11 mouse cellular contexts compared by ENCODE assay signal in genomic region chr7:46397732-46398333, GRCm38 (mm10). TPM values are rescaled to one million over a fixed set of nuclear protein-coding genes. Genes with fewer than 3 reads are reported as not detected.
DNase-seq lines count a peak whose midpoint lies in the region; ATAC-seq and TF ChIP-seq lines count a peak whose summit lies in the region.
"Had no signal": no experiment of that assay in that cellular context is flagged by ENCODE, and none has a peak within 500 bp of the region (broad histone marks: within the 10 kb centered on the region; RNA-seq: fewer than 3 reads in every experiment).

No protein-coding gene starts in this region.

- no peak for TF ChIP-seq EP300 in heart, postnatal 0 days (IDR thresholded peaks at IDR 0.05; ENCODE audit: low read depth)

- H3K36me3 ChIP-seq in heart, postnatal 0 days (replicated peaks; ENCODE audit: control insufficient read depth, insufficient read depth, low read length), result no peaks in the 10 kb centered on the region
- no peaks in the 10 kb centered on the region for H3K36me3 ChIP-seq in G1E (replicated peaks)
- H3K36me3 ChIP-seq in embryonic facial prominence, embryonic 14.5 days (ENCODE audit: control insufficient read depth, insufficient read depth, low read length), result no peaks in the 10 kb centered on the region
- no peaks in the 10 kb centered on the region for H3K36me3 ChIP-seq in limb, embryonic 14.5 days (ENCODE audit: control insufficient read depth, insufficient read depth, low read length)

- no peak for ATAC-seq in heart, postnatal 0 days (ENCODE audit: insufficient read depth, low read depth)
- ATAC-seq in G1E (ENCODE audit: extremely low read depth, insufficient number of reproducible peaks, low FRiP score, poor library complexity, severe bottlenecking), result no peak
- ATAC-seq in embryonic facial prominence, embryonic 14.5 days (ENCODE audit: low read depth), result no peak
- no peak for ATAC-seq in limb, embryonic 14.5 days (ENCODE audit: low FRiP score, low read depth)

- no peak overlapping the region for H3K9ac ChIP-seq in heart, postnatal 0 days (replicated peaks; ENCODE audit: low read depth, low read length)
- no peak overlapping the region for H3K9ac ChIP-seq in embryonic facial prominence, embryonic 14.5 days (ENCODE audit: low read depth, low read length)
- no peak overlapping the region for H3K9ac ChIP-seq in limb, embryonic 14.5 days (ENCODE audit: low read depth, low read length, severe bottlenecking)

- no peak overlapping the region for H3K27ac ChIP-seq in heart, postnatal 0 days (ENCODE audit: low read depth)
- H3K27ac ChIP-seq in embryonic facial prominence, embryonic 14.5 days (replicated peaks; ENCODE audit: low read depth, low read length), result no peak overlapping the region
- no peak overlapping the region for H3K27ac ChIP-seq in limb, embryonic 14.5 days (replicated peaks; ENCODE audit: low read depth, low read length)

- peaks cover 68% of the 10 kb centered on the region for H3K27me3 ChIP-seq in heart, postnatal 0 days (ENCODE audit: control insufficient read depth, insufficient read depth, low read length)
- H3K27me3 ChIP-seq in G1E (ENCODE audit: insufficient read depth, low read length), result peaks cover 3% of the 10 kb centered on the region; the same call in 1 of the 2 replicates
- H3K27me3 ChIP-seq in embryonic facial prominence, embryonic 14.5 days (replicated peaks; ENCODE audit: control insufficient read depth, insufficient read depth, low read length), result peaks cover 65% of the 10 kb centered on the region
- H3K27me3 ChIP-seq in limb, embryonic 14.5 days (ENCODE audit: control insufficient read depth, insufficient read depth, low read length), result peaks cover 67% of the 10 kb centered on the region
- H3K27me3 ChIP-seq: CH12.LX had no signal

- H3K4me2 ChIP-seq in heart, postnatal 0 days (ENCODE audit: low read depth, low read length), result no peak overlapping the region
- H3K4me2 ChIP-seq in embryonic facial prominence, embryonic 14.5 days (ENCODE audit: low read depth, low read length), result peak overlapping the region; percentile 86; the same call in 1 of the 2 replicates
- no peak overlapping the region for H3K4me2 ChIP-seq in limb, embryonic 14.5 days (replicated peaks; ENCODE audit: low read depth, low read length, severe bottlenecking)

- 0 out of 2 replicates have a peak overlapping the region, but pooled peaks have one; percentile 1 for H3K4me3 ChIP-seq in heart, postnatal 0 days (ENCODE audit: low read depth, low read length)
- 0 out of 2 replicates have a peak overlapping the region, but pooled peaks have one; percentile 6 for H3K4me3 ChIP-seq in G1E (ENCODE audit: low read depth, low read length)
- peak overlapping the region; percentile 47 for H3K4me3 ChIP-seq in embryonic facial prominence, embryonic 14.5 days (ENCODE audit: low read depth, low read length)
- peak overlapping the region; percentile 4; the same call in 1 of the 2 replicates for H3K4me3 ChIP-seq in limb, embryonic 14.5 days (replicated peaks; ENCODE audit: low read length)

- no peak for TF ChIP-seq POLR2A in limb, embryonic 14.5 days (IDR thresholded peaks at IDR 0.05; ENCODE audit: borderline replicate concordance, extremely low read depth, insufficient read depth, insufficient read length)

- H3K4me1 ChIP-seq in heart, postnatal 0 days (ENCODE audit: control insufficient read depth, insufficient read depth), result peaks cover 7% of the 10 kb centered on the region; the same call in 1 of the 2 replicates
- H3K4me1 ChIP-seq in G1E (ENCODE audit: insufficient read depth, low read depth, low read length), result no peaks in the 10 kb centered on the region
- peaks cover 5% of the 10 kb centered on the region; the same call in 1 of the 2 replicates for H3K4me1 ChIP-seq in embryonic facial prominence, embryonic 14.5 days (ENCODE audit: control insufficient read depth, insufficient read depth, low read length)
- peaks cover 4% of the 10 kb centered on the region; the same call in 1 of the 2 replicates for H3K4me1 ChIP-seq in limb, embryonic 14.5 days (ENCODE audit: control insufficient read depth, insufficient read depth, low read length)

- no peak for TF ChIP-seq CTCF in heart, postnatal 0 days (IDR thresholded peaks at IDR 0.05; ENCODE audit: low read depth)
- no peak for TF ChIP-seq CTCF in G1E (IDR thresholded peaks at IDR 0.05; ENCODE audit: low read depth, low read length)

- WGBS in heart, postnatal 0 days, result 9% methylated on average over 69 of the region's 70 CpGs
- 10% methylated on average over 50 of the region's 70 CpGs for WGBS in embryonic facial prominence, embryonic 14.5 days
- 12% methylated on average over 70 of the region's 70 CpGs for WGBS in limb, embryonic 14.5 days

- DNase-seq in heart, postnatal 0 days (ENCODE audit: low spot score), result no peak
- DNase-seq in heart, adult 11 months, result no peak
- no peak for DNase-seq in G1E (ENCODE audit: low spot score)
- no peak for DNase-seq in embryonic facial prominence, embryonic 14.5 days (ENCODE audit: low spot score)
- no peak for DNase-seq in limb, embryonic 14.5 days (ENCODE audit: low spot score)
- DNase-seq in urinary bladder, postnatal 14 days (ENCODE audit: low spot score), result no peak
- DNase-seq in embryo, embryonic 11 days, result no peak
- DNase-seq in thymus, postnatal 10 days (ENCODE audit: low spot score in 2 of 2), result no peak

- no peaks in the 10 kb centered on the region for H3K9me3 ChIP-seq in heart, postnatal 0 days (replicated peaks; ENCODE audit: control insufficient read depth, low read length)
- H3K9me3 ChIP-seq in G1E (replicated peaks), result peaks cover 23% of the 10 kb centered on the region
- no peaks in the 10 kb centered on the region for H3K9me3 ChIP-seq in embryonic facial prominence, embryonic 14.5 days (ENCODE audit: control insufficient read depth, low read length)
- no peaks in the 10 kb centered on the region for H3K9me3 ChIP-seq in limb, embryonic 14.5 days (ENCODE audit: control insufficient read depth, low read length)

RNA-seq across cellular contexts. Expression of gene Kcnc1, which starts 1.5 kb away (rescaled TPM):
- total RNA-seq in heart, postnatal 0 days (2014; rRNA removed; ENCODE audit: low replicate concordance), result 0.04 TPM in 1 of 2 replicates, not detected in the other
- not detected in 2 replicates for polyA plus RNA-seq in heart, postnatal 0 days (2015; fragmentation: Nextera tagmentation; extraction: Ambion mirVana)
- not detected in 2 replicates for total RNA-seq in G1E (2014; fragmentation: Nextera tagmentation)
- total RNA-seq in G1E (2017), result 0.06 and 0.11 TPM in 2 replicates
- not detected in 2 replicates for polyA plus RNA-seq in G1E (2012)
- 0.69 and 1.1 TPM in 2 replicates for polyA plus RNA-seq in embryonic facial prominence, embryonic 14.5 days (2014; fragmentation: Nextera tagmentation; extraction: Ambion mirVana)
- 0.28 and 0.40 TPM in 2 replicates for polyA plus RNA-seq in limb, embryonic 14.5 days (2012; rRNA removed)
- 0.07 and 0.11 TPM in 2 replicates for polyA plus RNA-seq in limb, embryonic 14.5 days (2014; fragmentation: Nextera tagmentation; extraction: Ambion mirVana)

RNA-seq across cellular contexts. Expression of gene Myod1, which starts 21.6 kb away (rescaled TPM):
- total RNA-seq in heart, postnatal 0 days (2014; rRNA removed; ENCODE audit: low replicate concordance), result not detected in 2 replicates
- polyA plus RNA-seq in heart, postnatal 0 days (2015; fragmentation: Nextera tagmentation; extraction: Ambion mirVana), result not detected in 2 replicates
- not detected in 2 replicates for total RNA-seq in G1E (2014; fragmentation: Nextera tagmentation)
- total RNA-seq in G1E (2017), result 0.05 TPM in 1 of 2 replicates, not detected in the other
- not detected in 2 replicates for polyA plus RNA-seq in G1E (2012)
- polyA plus RNA-seq in embryonic facial prominence, embryonic 14.5 days (2014; fragmentation: Nextera tagmentation; extraction: Ambion mirVana), result 46.5 and 50.7 TPM in 2 replicates
- polyA plus RNA-seq in limb, embryonic 14.5 days (2012; rRNA removed), result 80.4 and 111 TPM in 2 replicates
- polyA plus RNA-seq in limb, embryonic 14.5 days (2014; fragmentation: Nextera tagmentation; extraction: Ambion mirVana), result 42.4 and 48.0 TPM in 2 replicates
- total RNA-seq: CH12.LX; left cerebral cortex, adult 18-20 months had no signal
- polyA plus RNA-seq: gonadal fat pad, adult 2 months had no signal

Comparison
In these comparisons a context has a peak if more than half of its experiments do, and no peak if none do; other contexts are left out.
1. RNA of gene Myod1, which starts 21.6 kb away (polyA plus RNA-seq): 42.4 to 111 TPM in limb, embryonic 14.5 days and 46.5 to 50.7 TPM in embryonic facial prominence, embryonic 14.5 days; not detected in heart, postnatal 0 days and not detected in G1E; every median in the first group is over 10 times any median in the second.
2. Peak in every context shown above with its lines, with median percentiles within 50 percentile points of each other: H3K4me3 ChIP-seq.